Mouse (Mus musculus) frontal cortex, adult (tissue): Measurements from ENCODE around the gene Rps7.
A peak's percentile ranks its signal among the peaks of the same experiment; 100 is the strongest.

Experiments
- ATAC-seq: cut with Nextera tagmentation; 2 replicates; pipeline ENCODE4 v1.9.2; 2017; ENCODE audit warnings: mild to moderate bottlenecking, moderate library complexity, mixed read lengths; ENCODE audit not compliant: low TSS enrichment

The Rps7 gene

GRCm38 (mm10) chr12:28635535-28636476 lies at the start of gene Rps7:
Rps7 (minus strand) TSS chr12:28635953.
- ATAC-seq = peak; percentile 99

GRCm38 (mm10) chr12:28684674-28685073 lies 48.9 kb upstream of the Rps7 start:
- peak; percentile 69 for ATAC-seq

GRCm38 (mm10) chr12:28675925-28676209 lies 40.1 kb upstream of the Rps7 start:
- no peak; the same call in 1 of the 2 replicates for ATAC-seq

GRCm38 (mm10) chr12:28675121-28675924 lies 39.6 kb upstream of the Rps7 start, which contains the start of gene Adi1:
Adi1 (plus strand) TSS chr12:28675231.
- peak; percentile 91 for ATAC-seq

GRCm38 (mm10) chr12:28674038-28674720 lies 38.4 kb upstream of the Rps7 start:
- no peak for ATAC-seq

- no peak for ATAC-seq
These were observed 31.5 kb upstream of the Rps7 start for GRCm38 (mm10) chr12:28667287-28667686.

- ATAC-seq = no peak
These were observed 31.0 kb upstream of the Rps7 start for GRCm38 (mm10) chr12:28666734-28667133.

- ATAC-seq = no peak
These were observed 26.9 kb upstream of the Rps7 start for GRCm38 (mm10) chr12:28662628-28663027.

- ATAC-seq = peak; percentile 97
These were observed 13.7 kb upstream of the Rps7 start, which contains the start of gene Rnaseh1 for GRCm38 (mm10) chr12:28649141-28650110. Rnaseh1 (plus strand) TSS chr12:28649602.

GRCm38 (mm10) chr12:28638778-28639177 lies 3.0 kb upstream of the Rps7 start:
- ATAC-seq = no peak

- ATAC-seq = no peak
These were observed 790 bp upstream of the Rps7 start for GRCm38 (mm10) chr12:28636543-28636942.

- ATAC-seq = no peak
These were observed 657 bp downstream of the Rps7 start for GRCm38 (mm10) chr12:28635058-28635534.

GRCm38 (mm10) chr12:28628436-28628835 lies 7.3 kb downstream of the Rps7 start:
- ATAC-seq = no peak

GRCm38 (mm10) chr12:28627092-28627491 lies 8.7 kb downstream of the Rps7 start:
- ATAC-seq = no peak

- ATAC-seq = no peak
These were observed 10.3 kb downstream of the Rps7 start for GRCm38 (mm10) chr12:28625407-28625806.

- ATAC-seq = no peak
These were observed 11.5 kb downstream of the Rps7 start for GRCm38 (mm10) chr12:28624251-28624650.

- no peak for ATAC-seq
These were observed 12.6 kb downstream of the Rps7 start, which contains the start of gene Colec11 for GRCm38 (mm10) chr12:28623195-28623594. Colec11 (minus strand) TSS chr12:28623377.

- 0 out of 2 replicates have a peak, but pooled peaks have one; percentile 2 for ATAC-seq
These were observed 13.1 kb downstream of the Rps7 start for GRCm38 (mm10) chr12:28622641-28623040.

GRCm38 (mm10) chr12:28622167-28622532 lies 13.6 kb downstream of the Rps7 start:
- peak; percentile 75 for ATAC-seq

GRCm38 (mm10) chr12:28621451-28622166 lies 14.1 kb downstream of the Rps7 start:
- no peak for ATAC-seq
